Mouse (Mus musculus) thymus, postnatal 14 days (tissue): ENCODE measurements at regions not wholly inside any gene's neighbourhood (a gene's known extent, or its start where the extent isn't known, plus 50 kb on each side); places are given as distances from the start of the nearest gene placed in this dataset.

Experiments
- DNase-seq: peaks from one replicate; pipeline ENCODE4 v3.0.0; 2021

- DNase-seq = no peak
These were observed 141.6 kb upstream of the Cox10 start for GRCm38 (mm10) chr11:64220888-64221287.

GRCm38 (mm10) chr11:64217181-64217580 is 137.9 kb upstream of the Cox10 start:
- no peak for DNase-seq

- DNase-seq = no peak
These were observed 131.6 kb upstream of the Cox10 start for GRCm38 (mm10) chr11:64210916-64211315.

GRCm38 (mm10) chr11:64208306-64208705 is 129.0 kb upstream of the Cox10 start:
- no peak for DNase-seq

GRCm38 (mm10) chr11:64207358-64207864 is 128.1 kb upstream of the Cox10 start:
- DNase-seq = no peak

- no peak for DNase-seq
These were observed 126.9 kb upstream of the Cox10 start for GRCm38 (mm10) chr11:64206155-64206554.

- DNase-seq = no peak
These were observed 125.8 kb upstream of the Cox10 start for GRCm38 (mm10) chr11:64205069-64205468.

- DNase-seq = no peak
These were observed 125.0 kb upstream of the Cox10 start for GRCm38 (mm10) chr11:64204305-64204704.

GRCm38 (mm10) chr11:64200874-64201273 is 121.6 kb upstream of the Cox10 start:
- no peak for DNase-seq

- DNase-seq = no peak
These were observed 116.0 kb upstream of the Cox10 start for GRCm38 (mm10) chr11:64195272-64195671.

GRCm38 (mm10) chr11:64188701-64189100 is 109.4 kb upstream of the Cox10 start:
- DNase-seq = no peak

GRCm38 (mm10) chr11:64187488-64188444 is 108.5 kb upstream of the Cox10 start:
- DNase-seq = no peak

- peak; percentile 40 for DNase-seq
These were observed 107.7 kb upstream of the Cox10 start for GRCm38 (mm10) chr11:64187007-64187406.

GRCm38 (mm10) chr11:64186590-64186989 is 107.3 kb upstream of the Cox10 start:
- no peak for DNase-seq

GRCm38 (mm10) chr11:64180036-64180435 is 100.8 kb upstream of the Cox10 start:
- no peak for DNase-seq

GRCm38 (mm10) chr11:64173421-64174062 is 94.3 kb upstream of the Cox10 start:
- no peak for DNase-seq

GRCm38 (mm10) chr11:64172926-64173325 is 93.7 kb upstream of the Cox10 start:
- DNase-seq = no peak

- DNase-seq = no peak
These were observed 89.4 kb upstream of the Cox10 start for GRCm38 (mm10) chr11:64168626-64169025.

GRCm38 (mm10) chr11:64164796-64165195 is 85.5 kb upstream of the Cox10 start:
- no peak for DNase-seq

- no peak for DNase-seq
These were observed 79.0 kb upstream of the Cox10 start for GRCm38 (mm10) chr11:64158281-64158680.

GRCm38 (mm10) chr11:64156640-64157039 is 77.4 kb upstream of the Cox10 start:
- DNase-seq = no peak

GRCm38 (mm10) chr11:64139483-64139882 is 60.2 kb upstream of the Cox10 start:
- no peak for DNase-seq

GRCm38 (mm10) chr11:64138934-64139333 is 59.7 kb upstream of the Cox10 start:
- no peak for DNase-seq

- DNase-seq = no peak
These were observed 56.5 kb upstream of the Cox10 start for GRCm38 (mm10) chr11:64135766-64136165.
